Mouse (Mus musculus) lung, embryonic 16.5 days (tissue): ENCODE data around the gene Clip2. TPM values are rescaled to one million over a fixed set of nuclear protein-coding genes. Genes with fewer than 3 reads are reported as not detected.

ENCODE experiments used
- ATAC-seq: fragments of 200-750 bp; cut with Nextera tagmentation; 2 replicates; pipeline ENCODE4 v1.8.0; 2017; ENCODE audit warnings: low read depth, mild to moderate bottlenecking, moderate library complexity
- H3K27ac ChIP-seq: fragments of 300-500 bp; sonication (generic); 2 replicates; pipeline ENCODE4 v1.5.1; 2014; ENCODE audit warnings: mild to moderate bottlenecking, control low read depth, low read length
- H3K27me3 ChIP-seq: fragments of 300-500 bp; sonication (generic); 2 replicates; pipeline ENCODE4 v1.6.1; 2014; ENCODE audit warnings: low read depth, low read length, mixed read lengths; ENCODE audit not compliant: control insufficient read depth, insufficient read depth
- H3K36me3 ChIP-seq: fragments of 300-500 bp; sonication (generic); 2 replicates; pipeline ENCODE4 v1.6.1; 2014; ENCODE audit warnings: low read length; ENCODE audit not compliant: control insufficient read depth, insufficient read depth
- H3K4me1 ChIP-seq: fragments of 300-500 bp; sonication (generic); replicated peaks from 2 replicates; pipeline ENCODE4 v1.6.1; 2014; ENCODE audit warnings: low read length, mixed read lengths; ENCODE audit not compliant: control insufficient read depth, insufficient read depth
- H3K4me2 ChIP-seq: fragments of 300-500 bp; sonication (generic); 2 replicates; pipeline ENCODE4 v1.6.1; 2014; ENCODE audit warnings: low read depth, low read length, control low read depth
- H3K4me3 ChIP-seq: fragments of 300-500 bp; sonication (generic); 2 replicates; pipeline ENCODE4 v1.5.1; 2014; ENCODE audit warnings: mild to moderate bottlenecking, low read length, control low read depth
- H3K9ac ChIP-seq: fragments of 300-500 bp; sonication (generic); 2 replicates; pipeline ENCODE4 v1.6.1; 2014; ENCODE audit warnings: low read length, control low read depth
- H3K9me3 ChIP-seq: fragments of 300-500 bp; sonication (generic); 2 replicates; pipeline ENCODE4 v1.6.1; 2016; ENCODE audit warnings: low read length; ENCODE audit not compliant: control insufficient read depth
- WGBS: fragments of 180-500 bp; shearing (Covaris S2); extraction: QIAGEN DNeasy Blood & Tissue Kit; methylation state at CpG from one replicate; pipeline ENCODE4 v1.1.7; 2014; 5-methylcytosine and 5-hydroxymethylcytosine counted together
- polyA plus RNA-seq: library from polyadenylated mRNA; unstranded; fragments of >200 nt; fragmentation: Nextera tagmentation; extraction: Ambion mirVana; gene quantifications from 2 replicates; pipeline ENCODE4 v1.2.1, GENCODE M21; 2015

Clip2 gene
- polyA plus RNA-seq, 1 experiment from 2014 or later: 4.7 TPM

- H3K9me3 ChIP-seq: no peaks in the 10 kb centered on the region
- no peak overlapping the region for H3K4me3 ChIP-seq
- H3K27ac ChIP-seq: no peak overlapping the region
- no peaks in the 10 kb centered on the region for H3K27me3 ChIP-seq
- no peak overlapping the region for H3K4me2 ChIP-seq
- no peaks in the 10 kb centered on the region for H3K4me1 ChIP-seq
- H3K9ac ChIP-seq: no peak overlapping the region
- peaks cover 23% of the 10 kb centered on the region for H3K36me3 ChIP-seq
- WGBS: 65% methylated on average over 9 of the region's 9 CpGs
- no peak for ATAC-seq
Measured at GRCm38 (mm10) chr5:134505810-134506292, 46.4 kb downstream of the Clip2 start.

DNA sequence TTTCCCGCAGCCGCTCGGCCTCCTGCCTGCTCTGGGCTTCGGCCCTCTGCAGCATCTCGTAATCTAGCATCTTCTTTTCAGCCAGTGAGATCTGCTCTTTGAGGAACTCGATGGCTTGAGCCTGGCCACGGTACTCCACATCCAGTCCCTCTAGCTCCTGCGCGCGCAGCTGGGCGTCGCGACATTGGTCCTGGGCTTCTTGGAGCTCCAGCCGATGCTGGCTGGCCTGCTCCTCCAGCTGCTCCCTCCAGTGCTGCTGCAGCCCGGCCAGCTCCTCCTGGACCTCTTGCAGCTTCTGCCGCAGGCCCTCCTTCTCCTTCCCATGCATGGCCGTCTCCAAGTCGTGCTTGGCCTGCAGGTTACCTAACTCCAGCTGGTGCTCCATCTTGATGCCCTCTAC, 49.6 kb downstream of the Clip2 start:
- no peak for ATAC-seq
- Histone ChIP-seq H3K27me3 (no peaks in the 10 kb centered on the region), H3K36me3 (peaks cover 19% of the 10 kb centered on the region), H3K4me3 (no peak overlapping the region), H3K9ac (no peak overlapping the region), H3K27ac (no peak overlapping the region), H3K4me1 (no peaks in the 10 kb centered on the region), H3K4me2 (no peak overlapping the region), H3K9me3 (no peaks in the 10 kb centered on the region)
- 94% methylated on average over 18 of the region's 18 CpGs for WGBS

- Histone ChIP-seq H3K27ac (no peak overlapping the region), H3K4me2 (no peak overlapping the region), H3K9ac (no peak overlapping the region), H3K27me3 (no peaks in the 10 kb centered on the region), H3K4me3 (no peak overlapping the region), H3K36me3 (peaks cover 27% of the 10 kb centered on the region), H3K4me1 (no peaks in the 10 kb centered on the region), H3K9me3 (no peaks in the 10 kb centered on the region)
- WGBS: 86% methylated on average over 9 of the region's 9 CpGs
- ATAC-seq: no peak
Measured at GRCm38 (mm10) chr5:134501453-134501852, 50.8 kb downstream of the Clip2 start.

GRCm38 (mm10) chr5:134500681-134501080, 51.6 kb downstream of the Clip2 start:
- ATAC-seq: no peak
- H3K36me3 ChIP-seq: peaks cover 27% of the 10 kb centered on the region
- H3K27ac ChIP-seq: no peak overlapping the region
- no peak overlapping the region for H3K4me2 ChIP-seq
- WGBS: 92% methylated on average over 3 of the region's 3 CpGs
- H3K9me3 ChIP-seq: no peaks in the 10 kb centered on the region
- no peaks in the 10 kb centered on the region for H3K4me1 ChIP-seq
- H3K9ac ChIP-seq: no peak overlapping the region
- H3K4me3 ChIP-seq: no peak overlapping the region
- no peaks in the 10 kb centered on the region for H3K27me3 ChIP-seq

DNA sequence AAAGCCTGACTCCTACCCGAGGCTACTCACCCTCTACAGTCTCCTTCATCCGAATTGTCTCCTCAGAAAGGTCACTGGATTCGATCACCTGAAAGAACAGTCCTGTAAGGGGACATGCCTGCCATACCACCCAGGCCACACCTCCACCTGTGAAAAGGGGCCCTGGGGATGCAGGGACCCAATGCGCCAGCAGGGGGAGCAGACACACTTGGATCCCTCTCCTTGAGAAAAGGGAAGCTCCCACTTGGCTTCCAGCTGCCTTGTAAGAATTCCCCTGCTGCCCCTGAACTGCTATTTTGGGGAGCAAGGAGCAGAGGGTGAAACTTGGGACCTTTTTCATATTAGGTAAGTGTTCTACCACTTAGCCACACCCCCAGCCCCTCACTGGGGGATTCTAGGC, 52.2 kb downstream of the Clip2 start:
- no peak overlapping the region for H3K4me3 ChIP-seq
- H3K27ac ChIP-seq: no peak overlapping the region
- ATAC-seq: no peak
- H3K4me1 ChIP-seq: no peaks in the 10 kb centered on the region
- no peak overlapping the region for H3K9ac ChIP-seq
- 80% methylated on average over 4 of the region's 4 CpGs for WGBS
- H3K36me3 ChIP-seq: peaks cover 27% of the 10 kb centered on the region
- H3K27me3 ChIP-seq: no peaks in the 10 kb centered on the region
- no peak overlapping the region for H3K4me2 ChIP-seq
- no peaks in the 10 kb centered on the region for H3K9me3 ChIP-seq

DNA sequence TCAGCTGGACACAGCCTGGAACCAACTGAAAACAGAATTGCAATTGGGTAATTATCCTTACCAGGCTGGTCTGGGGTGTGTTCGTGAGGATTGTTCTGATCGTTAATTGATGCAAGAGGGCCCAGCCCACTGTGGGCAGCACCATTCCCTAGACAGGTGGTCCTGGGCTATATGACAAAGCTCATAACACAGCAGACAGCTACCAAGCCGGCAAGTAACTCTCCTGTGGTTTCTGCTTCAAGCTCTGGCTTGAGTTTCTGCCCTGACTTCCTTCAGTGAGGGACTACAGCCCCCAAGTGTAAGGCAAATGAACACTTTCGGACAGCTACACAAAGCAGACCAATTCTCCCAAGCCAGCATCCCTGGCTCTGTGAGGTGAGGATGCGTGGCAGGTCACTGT, 55.2 kb downstream of the Clip2 start:
- Histone ChIP-seq H3K4me3 (no peak overlapping the region), H3K9me3 (no peaks in the 10 kb centered on the region), H3K27ac (no peak overlapping the region), H3K27me3 (no peaks in the 10 kb centered on the region), H3K4me2 (no peak overlapping the region), H3K9ac (no peak overlapping the region), H3K36me3 (peaks cover 19% of the 10 kb centered on the region), H3K4me1 (peaks cover 5% of the 10 kb centered on the region; the same call in 1 of the 2 replicates)
- WGBS: 95% methylated on average over 5 of the region's 5 CpGs
- no peak for ATAC-seq

GRCm38 (mm10) chr5:134495796-134496195, 56.4 kb downstream of the Clip2 start:
- no peak overlapping the region for H3K4me3 ChIP-seq
- no peak overlapping the region for H3K9ac ChIP-seq
- no peak overlapping the region for H3K4me2 ChIP-seq
- ATAC-seq: no peak
- H3K36me3 ChIP-seq: peaks cover 18% of the 10 kb centered on the region
- H3K4me1 ChIP-seq: peaks cover 8% of the 10 kb centered on the region; the same call in 1 of the 2 replicates
- WGBS: 53% methylated on average over 4 of the region's 4 CpGs
- H3K9me3 ChIP-seq: no peaks in the 10 kb centered on the region
- no peak overlapping the region for H3K27ac ChIP-seq
- H3K27me3 ChIP-seq: no peaks in the 10 kb centered on the region

GRCm38 (mm10) chr5:134494142-134494541, 58.1 kb downstream of the Clip2 start:
- Histone ChIP-seq H3K27me3 (no peaks in the 10 kb centered on the region), H3K27ac (no peak overlapping the region), H3K9ac (peak overlapping the region; percentile 32; the same call in 1 of the 2 replicates), H3K9me3 (no peaks in the 10 kb centered on the region), H3K4me2 (no peak overlapping the region), H3K36me3 (peaks cover 24% of the 10 kb centered on the region), H3K4me1 (peaks cover 8% of the 10 kb centered on the region), H3K4me3 (no peak overlapping the region)
- peak; percentile 64; the same call in 1 of the 2 replicates for ATAC-seq
- 52% methylated on average over 11 of the region's 11 CpGs for WGBS

DNA sequence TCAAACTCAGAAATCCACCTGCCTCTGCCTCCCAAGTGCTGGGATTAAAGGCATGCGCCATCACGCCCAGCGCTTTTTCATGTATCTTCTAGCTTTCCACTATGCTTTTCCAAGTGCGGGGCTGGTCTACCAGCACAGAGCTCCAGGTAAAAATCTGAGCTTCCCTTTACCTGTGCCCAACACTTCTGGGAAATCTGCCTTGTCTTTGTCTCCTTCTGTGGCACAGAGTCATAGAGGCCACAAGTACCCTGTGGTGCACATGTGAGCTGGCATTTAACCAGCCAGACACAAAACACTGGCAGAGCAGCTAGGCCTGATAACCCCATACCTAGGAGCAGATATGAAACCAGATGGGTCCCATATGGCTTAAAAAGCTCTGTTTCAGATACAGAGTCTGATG, 59.3 kb downstream of the Clip2 start:
- H3K4me1 ChIP-seq: peaks cover 8% of the 10 kb centered on the region
- WGBS: 92% methylated on average over 4 of the region's 4 CpGs
- peaks cover 24% of the 10 kb centered on the region for H3K36me3 ChIP-seq
- no peaks in the 10 kb centered on the region for H3K27me3 ChIP-seq
- H3K4me3 ChIP-seq: no peak overlapping the region
- H3K27ac ChIP-seq: no peak overlapping the region
- no peak for ATAC-seq
- no peaks in the 10 kb centered on the region for H3K9me3 ChIP-seq
- H3K9ac ChIP-seq: no peak overlapping the region
- no peak overlapping the region for H3K4me2 ChIP-seq
